Mouse (Mus musculus) mouse trophoblast stem cell (cell line): Measurements from ENCODE around the gene Ccl1.

Experiments used
- in situ Hi-C, 2 experiments: fragments of 300-500 bp; cut with MseI, MboI; formaldehyde crosslinking; loops; 2 replicates in 1 of 2; 3 replicates in 1 of 2; pipeline ENCODE4 v1.15.1; 2025

The Ccl1 gene

DNA sequence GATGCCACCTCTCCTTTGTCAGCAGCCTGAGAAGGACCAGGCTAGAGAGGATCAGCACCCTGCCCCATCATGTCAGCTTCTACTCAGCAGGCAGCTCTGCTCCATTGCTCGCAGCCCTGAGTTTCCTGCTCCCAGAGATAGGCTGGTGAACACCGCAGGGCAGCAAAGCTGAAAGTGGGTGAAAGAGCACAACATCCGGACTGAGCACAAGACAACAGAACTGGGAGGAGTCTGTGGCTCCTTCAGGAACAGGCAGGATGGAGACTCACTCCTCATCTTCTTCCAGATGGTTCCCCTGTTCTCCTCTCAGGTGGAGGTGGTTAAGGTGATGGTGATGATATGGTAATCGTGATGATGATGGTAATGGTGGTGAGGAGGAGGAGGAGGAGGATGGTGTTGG lies at the start of gene Ccl1:
Gene Ccl1, minus strand, starts transcription at position 101 of the 400 bp plus-strand sequence.
- in situ Hi-C loops = no loop called here

GRCm38 (mm10) chr11:82351039-82351438 lies 45.5 kb upstream of the Ccl1 start:
- in situ Hi-C loops = no loop called here

DNA sequence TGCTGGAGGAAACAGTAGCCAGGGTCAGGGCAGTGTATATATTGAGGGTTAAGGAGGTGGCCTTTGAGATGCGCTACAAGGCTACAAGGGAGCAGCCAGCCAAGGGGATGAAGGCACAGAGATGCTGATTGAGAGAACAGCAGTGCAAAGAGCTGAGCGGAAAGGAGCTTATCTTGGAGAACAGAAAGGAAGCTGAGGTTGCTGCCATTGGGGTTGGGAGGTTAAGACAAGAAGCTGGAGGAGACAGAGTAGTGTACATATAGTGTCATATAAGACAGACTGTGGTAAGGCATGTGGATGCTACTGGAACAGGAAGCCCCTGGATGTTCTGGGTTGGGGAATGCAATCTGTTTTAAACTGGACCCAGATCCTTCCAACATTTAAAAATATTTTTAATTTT lies 35.4 kb upstream of the Ccl1 start:
- in situ Hi-C loops = no loop called here

DNA sequence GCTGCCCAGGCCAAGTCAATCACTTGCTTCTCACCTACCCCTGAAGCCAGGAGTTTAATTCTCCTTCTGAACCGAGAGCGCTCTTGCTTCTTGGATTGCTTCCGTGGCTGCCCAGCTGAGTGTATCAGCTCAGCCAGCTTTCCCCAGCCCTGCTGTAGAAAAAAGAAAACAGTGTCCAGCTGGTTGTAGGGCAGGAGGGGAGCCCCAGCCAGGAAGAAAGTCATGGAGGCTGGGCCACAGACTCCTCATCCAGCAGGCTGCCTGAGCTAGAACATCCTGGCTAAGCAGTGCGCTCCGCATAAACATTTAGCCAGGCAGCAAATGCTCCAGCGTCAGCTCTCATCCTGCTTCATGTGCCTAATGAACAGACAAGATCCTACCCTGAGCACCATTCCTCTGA lies 34.9 kb upstream of the Ccl1 start:
- in situ Hi-C loops = no loop called here

GRCm38 (mm10) chr11:82339921-82340401 lies 34.5 kb upstream of the Ccl1 start:
- in situ Hi-C loops = no loop called here

GRCm38 (mm10) chr11:82313153-82313552 lies 7.7 kb upstream of the Ccl1 start:
- in situ Hi-C loops = no loop called here

DNA sequence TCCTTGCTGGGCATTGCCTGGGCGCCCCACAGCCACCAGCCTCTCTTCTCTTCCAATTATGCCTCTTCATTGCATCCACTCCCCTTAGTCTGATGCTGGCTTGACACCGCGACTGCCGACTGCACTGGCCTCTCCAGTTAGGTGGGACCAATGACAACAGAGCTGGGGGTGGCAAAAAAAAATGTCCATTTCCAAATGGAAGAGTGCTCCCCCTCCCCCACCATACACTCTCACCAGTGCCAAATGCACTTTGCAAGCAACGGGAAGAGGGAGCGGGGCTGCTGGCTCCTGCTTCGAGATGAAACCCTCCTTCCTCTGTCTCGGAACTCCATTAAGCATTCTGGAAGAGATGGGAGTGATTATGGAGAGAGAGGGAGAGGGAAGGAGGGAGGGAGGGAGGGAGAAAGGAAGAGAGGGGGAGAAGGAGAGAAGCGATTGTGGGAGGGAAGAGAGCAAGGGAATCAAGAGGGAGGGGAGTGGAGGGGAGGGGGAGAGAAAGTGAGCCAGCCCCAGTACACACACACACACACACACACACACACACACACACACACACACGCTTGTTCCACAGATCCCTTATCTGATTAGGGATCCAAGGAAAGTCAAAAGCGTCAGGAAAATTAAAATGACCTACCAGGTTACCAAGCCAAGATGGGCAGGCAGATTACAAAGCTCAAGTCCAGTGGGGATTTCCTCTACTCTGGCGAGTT lies 5.0 kb upstream of the Ccl1 start:
- in situ Hi-C loops = no loop called here

GRCm38 (mm10) chr11:82297895-82298294 lies 7.6 kb downstream of the Ccl1 start:
- in situ Hi-C loops = no loop called here

DNA sequence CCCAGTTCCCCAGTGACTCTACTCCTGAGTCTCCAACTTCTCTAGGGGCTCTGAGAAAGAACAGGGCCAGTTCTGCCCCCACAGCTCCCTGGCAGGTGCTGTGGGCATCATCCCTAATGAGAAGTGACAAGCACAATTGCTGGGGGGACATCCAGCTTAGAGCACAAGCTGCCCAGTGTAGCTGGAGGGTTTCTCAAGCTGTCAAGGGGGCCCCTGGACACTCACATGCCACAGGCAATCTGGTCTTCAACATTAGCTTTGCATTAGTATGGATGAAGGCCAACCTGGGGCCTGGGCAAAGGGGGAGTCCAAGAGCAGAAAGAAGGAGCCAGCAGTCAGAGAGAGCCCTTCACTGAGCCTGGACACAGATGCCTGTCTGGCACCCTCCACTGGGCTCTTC lies 14.6 kb downstream of the Ccl1 start:
- in situ Hi-C loops = no loop called here

DNA sequence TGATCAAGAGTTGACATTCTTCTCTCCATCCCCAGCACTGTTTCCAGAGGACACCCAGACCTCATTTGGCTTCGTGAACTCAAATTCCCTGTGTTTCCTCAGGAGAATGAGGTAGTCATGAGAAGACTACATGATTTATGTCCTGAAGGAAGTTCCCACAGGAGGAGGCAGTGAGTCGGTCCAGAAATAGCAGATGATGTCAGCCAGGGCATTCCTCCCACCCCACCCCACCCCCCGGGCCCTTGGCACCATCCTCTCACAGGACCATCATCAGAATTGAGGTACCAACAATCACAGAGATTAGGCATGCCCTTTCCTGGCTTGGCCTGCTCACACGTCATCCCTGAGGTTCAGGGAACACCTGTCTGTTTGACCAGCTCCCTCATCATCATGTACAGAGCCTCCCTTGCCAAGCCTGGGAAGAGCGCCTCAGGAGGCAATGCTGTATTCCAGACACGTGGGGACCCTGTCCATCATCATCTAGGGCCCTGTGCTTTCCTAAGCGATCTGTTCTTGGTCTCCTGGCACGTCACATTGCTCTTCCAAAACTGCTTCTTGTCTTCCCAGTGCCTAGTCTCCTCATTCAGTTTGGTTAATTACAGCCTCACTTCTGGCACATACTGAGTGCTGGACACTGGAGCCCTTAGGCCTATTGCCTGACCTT lies 31.2 kb downstream of the Ccl1 start:
- in situ Hi-C loops = no loop called here

- in situ Hi-C loops = no loop called here
Measured at GRCm38 (mm10) chr11:82259131-82259530, 46.4 kb downstream of the Ccl1 start.

- in situ Hi-C loops = no loop called here
Measured at GRCm38 (mm10) chr11:82255601-82256000, 49.9 kb downstream of the Ccl1 start.

DNA sequence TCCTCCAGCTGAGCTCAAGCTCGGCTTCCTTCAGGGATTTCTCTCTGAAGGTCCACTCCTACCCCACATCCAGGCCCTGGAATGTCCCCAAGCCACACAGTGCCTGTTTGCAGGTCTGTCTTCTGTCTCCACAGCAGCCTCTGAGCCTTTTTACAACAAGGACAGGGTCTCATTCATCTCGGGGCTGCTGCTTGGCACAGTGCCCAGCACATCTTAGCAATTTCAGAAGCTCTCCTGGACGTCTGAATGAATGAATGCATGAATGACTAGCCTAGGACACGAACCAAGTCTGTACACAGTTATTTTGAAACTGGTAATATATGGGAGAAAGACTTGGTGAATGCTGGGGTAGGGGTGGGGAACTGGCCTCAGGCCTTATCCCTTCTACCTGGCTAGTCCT lies 52.1 kb downstream of the Ccl1 start:
- in situ Hi-C loops = no loop called here

- in situ Hi-C loops = no loop called here
Measured at GRCm38 (mm10) chr11:82251251-82251650, 54.2 kb downstream of the Ccl1 start.

GRCm38 (mm10) chr11:82249945-82250344 lies 55.5 kb downstream of the Ccl1 start:
- in situ Hi-C loops = loop anchor here in 1 of 2 experiments (25.0 kb wide), 1 partner anchor 637 kb away; the partner anchor contains the start of genes Fndc8 and Rad51d

- in situ Hi-C loops = loop anchor here (5.0 to 25.0 kb wide), 3 partner anchors 165 to 650 kb away; partner anchors contain the start of genes Fndc8 (in 1 of the 2) and Rad51d (in 1 of the 2)
Measured at GRCm38 (mm10) chr11:82237439-82237838, 68.1 kb downstream of the Ccl1 start.

DNA sequence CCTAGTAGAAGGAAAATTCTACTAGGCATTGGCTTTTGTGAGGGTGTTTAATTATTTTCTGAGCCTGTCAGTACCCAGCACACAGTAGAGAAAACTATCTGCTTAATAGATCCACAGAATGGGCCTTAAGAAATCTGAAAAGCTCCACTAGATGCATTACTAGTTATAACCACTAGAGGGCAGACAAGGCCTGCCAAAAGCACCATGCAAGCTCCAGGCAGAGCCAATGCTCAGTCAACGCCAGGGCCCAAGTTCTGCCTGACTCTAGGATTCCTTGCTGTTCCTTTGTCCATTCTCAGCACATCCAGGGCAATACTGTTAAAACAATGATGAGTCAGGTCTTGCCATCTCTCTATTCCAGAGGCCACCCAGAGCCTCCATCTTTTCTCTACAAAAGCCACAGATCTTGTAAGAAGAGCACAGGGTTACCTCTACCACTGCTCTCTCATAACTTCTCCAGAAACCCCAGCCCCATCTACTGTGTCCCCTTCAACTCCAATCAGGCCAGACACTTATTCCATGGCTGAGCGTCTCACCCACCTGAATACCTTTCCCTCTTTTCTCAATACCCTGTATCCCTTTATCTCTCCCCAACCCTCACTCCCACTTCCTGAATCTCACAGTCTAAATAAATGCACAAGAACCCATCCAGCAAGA lies 69.8 kb downstream of the Ccl1 start:
- in situ Hi-C loops = loop anchor here (5.0 to 25.0 kb wide), 3 partner anchors 167 to 652 kb away; partner anchors contain the start of genes Fndc8 (in 1 of the 2) and Rad51d (in 1 of the 2)

DNA sequence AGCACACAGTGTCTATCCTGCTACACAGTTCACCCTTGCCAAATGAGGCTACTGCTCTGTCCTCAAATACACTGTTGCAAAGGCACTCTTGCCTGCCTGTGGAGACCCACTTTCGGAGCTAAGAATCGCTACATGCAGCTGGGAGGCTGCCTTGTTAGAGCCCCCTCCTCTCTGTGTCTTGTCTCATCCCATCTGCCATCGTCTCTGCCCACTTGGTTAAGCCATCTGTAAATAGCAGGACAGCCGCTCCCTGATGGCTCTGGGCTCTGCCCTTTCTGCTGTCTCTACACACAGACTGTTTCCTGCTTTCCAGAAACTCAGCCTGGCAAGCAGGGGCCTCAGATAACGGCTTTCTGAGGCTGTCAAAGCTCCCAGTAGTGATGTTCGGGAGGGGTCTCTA lies 71.5 kb downstream of the Ccl1 start:
- in situ Hi-C loops = loop anchor here (10.0 to 25.0 kb wide), 2 partner anchors 501 to 653 kb away; partner anchors contain the start of genes Fndc8 (in 1 of the 2) and Rad51d (in 1 of the 2)

GRCm38 (mm10) chr11:82226976-82227375 lies 78.5 kb downstream of the Ccl1 start:
- in situ Hi-C loops = loop anchor here in 1 of 2 experiments (25.0 kb wide), 1 partner anchor 660 kb away; the partner anchor contains the start of genes Fndc8 and Rad51d

DNA sequence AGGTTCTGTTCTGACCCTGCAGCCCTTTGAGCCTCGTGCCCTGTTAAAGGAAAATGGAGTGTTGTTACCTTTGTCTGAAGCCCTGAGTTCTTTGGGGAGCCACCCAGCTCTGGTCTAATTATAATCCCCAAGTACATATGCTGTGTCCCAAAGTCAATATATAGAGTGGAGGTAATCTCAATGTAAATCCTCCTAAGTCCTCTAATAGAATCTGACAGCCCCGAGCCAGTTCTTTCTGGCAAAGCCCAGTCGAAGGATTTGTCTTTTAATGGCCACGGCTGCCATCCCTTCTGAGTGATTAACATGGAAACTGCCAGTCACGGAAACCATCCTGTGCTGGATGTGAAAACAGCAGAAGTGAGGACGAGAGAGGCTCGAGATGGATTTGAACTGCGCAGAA lies 79.6 kb downstream of the Ccl1 start:
- in situ Hi-C loops = loop anchor here in 1 of 2 experiments (25.0 kb wide), 1 partner anchor 661 kb away; the partner anchor contains the start of genes Fndc8 and Rad51d

GRCm38 (mm10) chr11:82216531-82216930 lies 89.0 kb downstream of the Ccl1 start:
- in situ Hi-C loops = no loop called here

DNA sequence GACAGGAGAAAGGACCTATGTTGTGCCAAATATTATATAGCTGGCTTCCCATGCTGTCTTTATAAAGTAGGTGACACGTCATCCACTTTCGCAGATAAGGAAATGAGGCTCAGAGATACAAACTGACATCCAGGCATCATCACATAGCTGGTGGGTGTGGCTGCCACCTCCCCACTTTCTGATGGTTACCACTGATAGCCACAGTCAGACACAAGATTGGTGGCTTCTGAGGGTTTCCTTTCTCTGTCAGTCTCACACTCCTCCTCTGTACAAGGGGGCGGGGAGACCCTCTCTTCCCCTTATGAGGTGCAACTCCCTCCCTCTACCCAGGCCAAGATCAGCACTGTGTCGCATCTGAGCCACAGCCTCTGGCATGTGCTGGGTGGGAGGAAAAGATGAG lies 91.1 kb downstream of the Ccl1 start:
- in situ Hi-C loops = no loop called here
